Mouse (Mus musculus) erythroblast, embryonic 14.5 days (primary cell): ENCODE data around the gene 2510039O18Rik.

Experiments
- GATA1 ChIP-seq: IDR thresholded peaks from 2 replicates; pipeline ENCODE4 v1.6.1; 2012; ENCODE audit warnings: low read length, inconsistent platforms, mixed read lengths
- TAL1 ChIP-seq: IDR thresholded peaks from 3 replicates; pipeline ENCODE4 v1.6.1; 2012; ENCODE audit warnings: low read length, inconsistent platforms, mixed read lengths

DNA sequence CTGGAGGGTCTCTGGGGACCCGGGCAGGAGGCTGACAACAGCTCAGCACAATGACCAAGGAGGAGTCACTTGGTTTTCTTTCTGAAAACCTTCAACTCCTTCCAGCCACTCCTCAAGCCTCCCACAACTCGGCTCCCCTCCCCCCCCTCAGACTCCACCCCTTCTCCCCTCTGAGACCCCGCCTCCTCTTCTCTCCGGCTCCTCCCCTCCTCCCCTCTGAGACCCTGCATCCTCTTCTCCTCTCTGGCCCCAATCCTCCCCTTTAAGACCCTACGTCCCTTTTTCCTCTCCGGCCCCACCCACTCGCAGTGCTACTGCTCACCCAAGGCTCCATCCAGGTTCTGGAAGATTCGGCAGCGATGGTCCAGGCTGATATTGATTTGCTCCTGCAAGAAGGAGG, 12.6 kb upstream of the 2510039O18Rik start:
- TF ChIP-seq TAL1, result no peak
- no peak for TF ChIP-seq GATA1
